Mouse (Mus musculus) lung, adult 2 months (tissue): ENCODE data around the gene A930004D18Rik. TPM values are rescaled to one million over a fixed set of nuclear protein-coding genes. Genes with fewer than 3 reads are reported as not detected.

ENCODE experiments used
- DNase-seq: peaks from one replicate; pipeline ENCODE4 v3.0.0; 2022
- H3K4me1 ChIP-seq: fragments of 200-500 bp; 2 replicates; pipeline ENCODE4 v1.6.1; 2011; ENCODE audit warnings: low read length; ENCODE audit not compliant: control insufficient read depth, insufficient read depth
- H3K4me3 ChIP-seq: fragments of 200-500 bp; replicated peaks from 2 replicates; pipeline ENCODE3; 2011; ENCODE audit warnings: low read depth, mild to moderate bottlenecking, control low read depth, low read length; ENCODE audit errors: extremely low read depth
- CTCF ChIP-seq: fragments of 200-500 bp; IDR thresholded peaks from 2 replicates; pipeline ENCODE4 v1.5.1; 2011; ENCODE audit warnings: mild to moderate bottlenecking, low read length, control low read depth; ENCODE audit not compliant: insufficient read depth
- POLR2A ChIP-seq: fragments of 200-500 bp; IDR thresholded peaks from 2 replicates; pipeline ENCODE4 v1.6.1; 2011; ENCODE audit warnings: low read depth, mild to moderate bottlenecking, control low read depth, low read length, borderline replicate concordance; ENCODE audit errors: extremely low read depth
- WGBS: fragments of 180-500 bp; shearing (Covaris S2); methylation state at CpG from one replicate; pipeline ENCODE4 v1.1.7; 2018; 5-methylcytosine and 5-hydroxymethylcytosine counted together
- polyA plus RNA-seq: library from polyadenylated mRNA; depleted of rRNA; stranded (reverse); fragments of >200 nt; gene quantifications from 2 replicates; pipeline ENCODE4 v1.2.3, GENCODE M21; 2012

Gene A930004D18Rik
- polyA plus RNA-seq, 1 experiment = 4.4 TPM

GRCm38 (mm10) chr2:18053951-18054530 lies 16.5 kb upstream of the A930004D18Rik start:
- Histone ChIP-seq H3K4me3 (no peak overlapping the region), H3K4me1 (peaks cover 6% of the 10 kb centered on the region)
- no peak for DNase-seq
- TF ChIP-seq CTCF (no peak), POLR2A (no peak)
- 45% methylated on average over 2 of the region's 2 CpGs for WGBS

DNA sequence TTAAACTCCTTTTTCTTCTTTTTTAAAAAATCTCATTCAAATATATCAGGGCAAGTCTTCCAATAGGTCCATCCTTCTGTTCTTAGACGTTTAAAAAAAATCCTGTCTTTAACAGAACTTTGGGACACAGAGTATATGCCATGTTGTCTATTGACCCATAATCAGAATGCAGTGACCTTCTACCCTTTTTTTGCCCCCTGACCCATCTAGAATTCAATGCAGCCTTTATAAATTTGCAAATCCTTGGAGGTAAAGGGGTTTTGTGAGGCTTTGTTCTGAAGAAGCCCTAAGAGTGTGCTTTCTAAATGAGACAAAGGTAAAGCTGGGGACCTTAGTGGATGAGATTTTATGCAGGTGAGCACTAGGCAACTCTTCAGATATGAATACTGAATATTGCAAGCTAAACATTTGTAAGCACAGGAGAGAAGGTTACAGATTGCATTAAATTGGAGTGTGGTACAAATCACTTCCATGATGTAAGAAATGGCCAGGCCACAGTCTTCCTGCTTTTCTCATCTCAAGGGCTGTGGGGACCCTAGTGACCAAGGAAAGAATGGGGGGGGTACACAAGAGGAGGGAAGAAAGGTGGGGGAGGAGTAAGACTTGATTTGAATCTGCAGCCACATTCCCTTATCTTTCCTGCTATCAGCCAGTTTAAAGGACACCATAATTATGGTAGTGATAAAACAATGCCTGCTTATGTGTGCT lies 15.9 kb upstream of the A930004D18Rik start:
- Histone ChIP-seq H3K4me1 (peaks cover 6% of the 10 kb centered on the region), H3K4me3 (no peak overlapping the region)
- WGBS = 85% methylated on average over 1 of the region's 1 CpGs
- no peak for TF ChIP-seq CTCF
- TF ChIP-seq POLR2A = no peak
- no peak for DNase-seq

GRCm38 (mm10) chr2:18052581-18052980 lies 15.0 kb upstream of the A930004D18Rik start:
- TF ChIP-seq CTCF (no peak), POLR2A (no peak)
- DNase-seq = no peak
- Histone ChIP-seq H3K4me1 (peaks cover 6% of the 10 kb centered on the region), H3K4me3 (no peak overlapping the region)
- 93% methylated on average over 3 of the region's 3 CpGs for WGBS

GRCm38 (mm10) chr2:18051831-18052170 lies 14.3 kb upstream of the A930004D18Rik start:
- DNase-seq = no peak
- H3K4me1 ChIP-seq = peaks cover 6% of the 10 kb centered on the region
- no peak for TF ChIP-seq POLR2A
- TF ChIP-seq CTCF = no peak
- H3K4me3 ChIP-seq = no peak overlapping the region
- WGBS = 91% methylated on average over 3 of the region's 3 CpGs

- WGBS = 67% methylated on average over 11 of the region's 11 CpGs
- H3K4me3 ChIP-seq = no peak overlapping the region
- no peak for DNase-seq
- peaks cover 6% of the 10 kb centered on the region for H3K4me1 ChIP-seq
- TF ChIP-seq CTCF = no peak
- no peak for TF ChIP-seq POLR2A
These were observed 13.7 kb upstream of the A930004D18Rik start for GRCm38 (mm10) chr2:18051026-18051830.

- DNase-seq = no peak
- no peak overlapping the region for H3K4me3 ChIP-seq
- WGBS = 30% methylated on average over 10 of the region's 10 CpGs
These were observed 13.0 kb upstream of the A930004D18Rik start for GRCm38 (mm10) chr2:18050541-18050985.

DNA sequence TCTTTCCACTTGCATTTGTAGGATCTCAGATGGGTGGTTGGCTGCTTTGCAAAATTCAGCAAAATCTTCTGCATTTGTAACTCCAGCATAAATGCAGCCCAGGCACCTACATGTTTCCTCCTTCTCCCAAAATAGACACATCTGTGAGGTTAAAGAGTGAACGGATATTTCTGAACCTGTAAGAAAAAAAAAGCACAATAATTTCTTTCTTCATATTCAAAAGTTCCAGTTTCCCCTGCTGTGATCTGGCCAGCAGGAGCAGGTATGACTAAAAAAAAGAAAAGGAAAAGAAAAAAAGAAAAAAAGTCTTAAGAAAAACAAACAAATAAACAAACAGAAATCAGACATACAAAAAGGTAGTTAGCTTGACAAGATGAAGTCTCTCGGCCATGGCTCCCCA lies 12.5 kb upstream of the A930004D18Rik start:
- 47% methylated on average over 2 of the region's 2 CpGs for WGBS
- no peak for DNase-seq
- H3K4me1 ChIP-seq = peaks cover under 1% of the 10 kb centered on the region; the same call in 1 of the 2 replicates
- no peak overlapping the region for H3K4me3 ChIP-seq
- TF ChIP-seq CTCF (no peak), POLR2A (no peak)

More at GRCm38 (mm10) chr2:18050541-18050985, 13.0 kb upstream of the A930004D18Rik start:
- H3K4me1 ChIP-seq = peaks cover 6% of the 10 kb centered on the region
- TF ChIP-seq CTCF = no peak
- no peak for TF ChIP-seq POLR2A

- DNase-seq = peak; percentile 49
- no peaks in the 10 kb centered on the region; the same call in 1 of the 2 replicates for H3K4me1 ChIP-seq
- H3K4me3 ChIP-seq = no peak overlapping the region
- WGBS = 48% methylated on average over 11 of the region's 11 CpGs
- TF ChIP-seq CTCF = no peak
- TF ChIP-seq POLR2A = no peak
These were observed 11.8 kb upstream of the A930004D18Rik start for GRCm38 (mm10) chr2:18049279-18049821.

DNA sequence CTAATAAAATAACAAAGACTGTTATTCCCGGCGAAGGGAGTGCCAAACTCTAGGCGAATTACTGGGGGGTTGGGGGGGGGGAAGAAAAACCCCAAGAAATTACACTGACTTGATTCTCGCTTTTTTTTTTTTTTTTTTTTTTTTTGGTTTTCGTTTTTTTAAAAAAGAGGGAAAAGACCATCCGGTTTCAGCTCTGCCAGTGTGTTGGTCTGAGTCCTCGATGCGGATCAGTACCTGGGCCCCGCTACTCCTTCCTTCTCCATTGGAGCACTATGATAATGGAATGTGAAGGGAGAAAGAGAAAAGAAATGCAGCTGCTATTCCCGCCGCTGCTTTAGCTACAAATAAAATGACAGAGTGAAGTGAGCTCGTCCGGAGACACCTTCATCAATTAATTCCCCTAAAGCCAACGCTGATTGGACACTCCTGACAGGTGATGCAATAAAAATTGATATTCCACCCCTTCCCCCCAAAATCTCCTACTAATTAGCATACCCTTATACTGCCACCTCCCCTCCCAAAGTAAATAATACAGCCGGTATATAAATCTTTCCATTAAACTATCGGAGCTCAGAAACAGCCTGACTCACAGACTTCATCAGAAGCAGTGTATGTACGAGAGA lies 11.0 kb upstream of the A930004D18Rik start, which contains the start of gene Skida1:
TSS of gene Skida1 (minus strand) at position 599 of the 623 bp plus-strand sequence.
- no peak for TF ChIP-seq CTCF
- no peak for TF ChIP-seq POLR2A
- 24% methylated on average over 17 of the region's 17 CpGs for WGBS
- DNase-seq = no peak
- Histone ChIP-seq H3K4me3 (peak within 1 kb of the TSS; percentile 67), H3K4me1 (no peaks in the 10 kb centered on the region; the same call in 1 of the 2 replicates)
